Mouse (Mus musculus) CD4-positive, CD25-positive, alpha-beta regulatory T cell, adult 9 weeks (primary cell): ENCODE measurements around the gene Prss12. TPM values are rescaled to one million over a fixed set of nuclear protein-coding genes. Genes with fewer than 3 reads are reported as not detected.

Source experiments
- polyA plus RNA-seq: library from polyadenylated mRNA; unstranded; fragments of 100-300 nt; shearing (Covaris generic); gene quantifications from one replicate; pipeline ENCODE4 v1.2.1, GENCODE M21; 2017

The Prss12 gene
- 0.91 TPM for polyA plus RNA-seq

DNA sequence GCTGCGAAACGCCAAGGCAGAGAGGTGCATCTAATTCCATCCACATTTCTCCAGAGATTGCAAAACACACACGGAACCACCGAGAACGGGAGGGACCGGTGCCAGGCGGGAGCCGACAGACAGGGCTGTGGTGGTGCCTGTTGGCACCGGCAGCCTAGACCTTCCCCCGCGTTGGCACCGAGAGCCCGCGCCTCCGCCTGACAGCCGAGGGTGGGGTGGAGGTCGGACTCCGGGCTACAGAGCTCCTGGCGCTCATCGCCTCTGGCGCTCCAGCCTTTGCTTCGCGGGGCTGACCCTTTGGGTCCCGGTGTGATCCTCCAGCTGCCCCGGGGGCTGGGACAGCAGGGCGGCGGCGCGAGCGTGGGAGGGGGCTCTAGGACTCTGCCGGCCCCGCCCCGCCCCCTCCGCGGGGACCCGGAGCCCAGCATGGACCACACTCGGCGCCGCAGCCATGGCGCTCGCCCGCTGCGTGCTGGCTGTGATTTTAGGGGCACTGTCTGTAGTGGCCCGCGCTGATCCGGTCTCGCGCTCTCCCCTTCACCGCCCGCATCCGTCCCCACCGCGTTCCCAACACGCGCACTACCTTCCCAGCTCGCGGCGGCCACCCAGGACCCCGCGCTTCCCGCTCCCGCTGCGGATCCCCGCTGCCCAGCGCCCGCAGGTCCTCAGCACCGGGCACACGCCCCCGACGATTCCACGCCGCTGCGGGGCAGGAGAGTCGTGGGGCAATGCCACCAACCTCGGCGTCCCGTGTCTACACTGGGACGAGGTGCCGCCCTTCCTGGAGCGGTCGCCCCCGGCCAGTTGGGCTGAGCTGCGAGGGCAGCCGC lies at the start of gene Prss12:
TSS of gene Prss12 (plus strand) at position 206 of the 830 bp plus-strand sequence.

Other genes starting within 250 kb of the Prss12 start
- not detected for gene Synpo2, start 210.8 kb upstream of the Prss12 start, polyA plus RNA-seq
- gene Sec24d, start 179.5 kb upstream of the Prss12 start, polyA plus RNA-seq = 22.9 TPM
- gene Mettl14, start 60.8 kb upstream of the Prss12 start, polyA plus RNA-seq = 30.5 TPM
- gene Ndst3, start 243.9 kb downstream of the Prss12 start, polyA plus RNA-seq = not detected